Mouse (Mus musculus): ENCODE measurements at regions not wholly inside any gene's neighbourhood (a gene's known extent, or its start where the extent isn't known, plus 50 kb on each side); places are given as distances from the start of the nearest gene placed in this dataset.
A peak's percentile ranks its signal among the peaks of the same experiment; 100 is the strongest.

DNA sequence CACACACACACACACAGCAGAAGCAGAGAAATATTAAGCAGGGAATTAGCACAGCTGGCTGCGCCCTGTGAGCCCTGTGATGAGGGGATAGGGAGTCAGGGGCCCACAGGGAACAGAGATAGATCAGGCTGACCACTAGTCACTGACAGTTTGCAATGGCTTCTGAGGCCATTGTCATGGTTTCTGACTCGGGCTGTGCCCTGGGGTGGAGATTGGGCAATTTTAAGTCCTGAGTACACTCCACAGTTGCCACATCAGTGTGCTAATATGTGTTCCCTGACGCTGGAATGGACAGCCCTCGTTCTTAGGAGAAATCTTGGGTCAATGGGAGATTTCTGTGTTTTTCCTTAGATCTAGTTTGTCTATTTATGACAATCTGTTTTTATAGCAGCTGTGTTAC is 148.3 kb upstream of the Nectin1 start:
- Histone ChIP-seq H3K9ac (ENCODE audit: low read depth, low read length) (no peak overlapping the region), H3K27me3 (ENCODE audit: control insufficient read depth, insufficient read depth, low read length) (no peaks in the 10 kb centered on the region), H3K79me2 (ENCODE audit: control insufficient read depth, insufficient read depth, low read length) (no peaks in the 10 kb centered on the region), H3K4me1 (ENCODE audit: control insufficient read depth, insufficient read depth, low read length) (peaks cover 13% of the 10 kb centered on the region), H3K4me3 (ENCODE audit: insufficient read depth, low read depth, low read length) (no peak overlapping the region), H3K36me3 (ENCODE audit: control insufficient read depth, insufficient read depth, low read length) (no peaks in the 10 kb centered on the region), H3K27ac (replicated peaks; ENCODE audit: insufficient read depth, low read depth, low read length) (peak overlapping the region; percentile 64)
- WGBS: 38% methylated on average over 4 of the region's 4 CpGs
- TF ChIP-seq POLR2A (IDR thresholded peaks at IDR 0.05; ENCODE audit: extremely low read depth, insufficient read depth, low read length): no peak
- no peak for TF ChIP-seq CTCF (IDR thresholded peaks at IDR 0.05; ENCODE audit: low read depth, low read length)
- peak; percentile 90 for DNase-seq (ENCODE audit: extremely low read depth, low read depth, low spot score)

DNA sequence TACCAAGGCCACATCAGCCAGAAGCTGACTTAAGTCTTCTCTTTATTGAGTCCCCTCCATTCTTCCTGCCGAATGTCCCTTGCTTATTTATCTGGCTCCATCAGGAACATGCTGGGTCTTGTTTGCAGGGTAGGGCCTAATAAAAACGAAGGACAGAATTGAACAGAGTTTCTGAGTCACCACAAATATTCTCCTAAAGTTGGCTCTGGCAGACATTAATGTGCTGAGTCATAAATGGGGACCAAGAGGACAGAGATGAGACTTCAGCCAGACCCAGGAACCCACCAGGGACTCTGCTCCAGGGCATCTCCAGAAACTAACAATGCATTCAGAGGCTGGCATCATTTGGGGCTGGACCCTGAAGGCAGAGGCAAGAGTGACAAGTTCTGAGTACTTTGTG is 143.4 kb upstream of the Nectin1 start:
- Histone ChIP-seq H3K27me3 (ENCODE audit: control insufficient read depth, insufficient read depth, low read length) (no peaks in the 10 kb centered on the region), H3K9ac (ENCODE audit: low read depth, low read length) (no peak overlapping the region)
- WGBS: 67% methylated on average over 2 of the region's 2 CpGs

DNA sequence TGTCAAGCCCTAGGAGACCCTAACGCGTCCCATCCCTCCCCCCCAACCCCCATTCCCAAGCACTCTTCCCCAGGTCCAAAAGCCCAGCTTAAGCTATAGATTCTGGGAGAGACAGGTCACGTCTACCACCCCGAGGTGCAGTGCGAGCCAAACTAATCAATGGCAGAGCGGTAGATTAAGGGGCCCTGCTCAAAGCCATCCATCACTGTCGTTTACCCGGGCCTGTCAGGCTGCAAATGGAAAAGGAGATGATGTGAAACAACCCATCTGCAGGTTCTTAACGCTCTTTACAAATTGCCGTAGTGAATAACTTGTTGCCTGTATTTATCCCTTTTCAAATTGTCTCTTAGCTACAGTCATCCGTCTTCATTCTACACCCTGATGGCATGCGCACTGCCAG is 126.2 kb upstream of the Nectin1 start:
- H3K4me1 ChIP-seq (ENCODE audit: control insufficient read depth, insufficient read depth, low read length): 0 out of 2 replicates have a peak, but pooled peaks cover 2% of the 10 kb centered on the region
- H3K36me3 ChIP-seq (ENCODE audit: control insufficient read depth, insufficient read depth, low read length): no peaks in the 10 kb centered on the region
- no peak overlapping the region for H3K9ac ChIP-seq (ENCODE audit: low read depth, low read length)
- TF ChIP-seq POLR2A (IDR thresholded peaks at IDR 0.05; ENCODE audit: extremely low read depth, insufficient read depth, low read length) (no peak), CTCF (IDR thresholded peaks at IDR 0.05; ENCODE audit: low read depth, low read length) (no peak)
- no peaks in the 10 kb centered on the region for H3K27me3 ChIP-seq (ENCODE audit: control insufficient read depth, insufficient read depth, low read length)
- H3K79me2 ChIP-seq (ENCODE audit: control insufficient read depth, insufficient read depth, low read length): no peaks in the 10 kb centered on the region
- WGBS: 60% methylated on average over 12 of the region's 12 CpGs
- DNase-seq (ENCODE audit: extremely low read depth, low read depth, low spot score): no peak
- H3K27ac ChIP-seq (replicated peaks; ENCODE audit: insufficient read depth, low read depth, low read length): no peak overlapping the region
- no peak overlapping the region for H3K4me3 ChIP-seq (ENCODE audit: insufficient read depth, low read depth, low read length)

More for the DNA sequence above, 143.4 kb upstream of the Nectin1 start:
- Histone ChIP-seq H3K27ac (replicated peaks; ENCODE audit: insufficient read depth, low read depth, low read length) (no peak overlapping the region), H3K4me3 (ENCODE audit: insufficient read depth, low read depth, low read length) (no peak overlapping the region), H3K79me2 (ENCODE audit: control insufficient read depth, insufficient read depth, low read length) (no peaks in the 10 kb centered on the region), H3K36me3 (ENCODE audit: control insufficient read depth, insufficient read depth, low read length) (no peaks in the 10 kb centered on the region), H3K4me1 (ENCODE audit: control insufficient read depth, insufficient read depth, low read length) (peaks cover 22% of the 10 kb centered on the region)
- TF ChIP-seq POLR2A (IDR thresholded peaks at IDR 0.05; ENCODE audit: extremely low read depth, insufficient read depth, low read length) (no peak), CTCF (IDR thresholded peaks at IDR 0.05; ENCODE audit: low read depth, low read length) (no peak)
- no peak for DNase-seq (ENCODE audit: extremely low read depth, low read depth, low spot score)

DNA sequence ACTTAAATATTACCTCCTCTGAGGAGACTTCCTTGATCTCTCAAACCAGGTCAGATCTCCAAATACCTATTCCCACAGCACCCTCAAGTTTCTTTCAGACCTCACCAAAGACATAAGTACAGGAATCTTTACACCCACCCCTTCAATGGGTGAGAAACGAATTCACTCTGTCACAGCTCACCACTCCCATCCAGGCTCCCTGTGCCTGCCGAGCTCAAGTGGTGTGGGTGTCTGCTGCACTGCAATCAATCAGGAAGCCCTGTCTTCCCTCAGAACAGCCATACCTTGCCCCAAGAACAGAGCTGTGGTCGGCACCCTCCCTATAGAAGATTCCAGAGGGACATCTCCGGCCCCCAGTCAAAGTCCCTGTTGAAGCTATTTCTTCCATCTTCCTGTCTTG is 116.2 kb upstream of the Nectin1 start:
- Histone ChIP-seq H3K9ac (ENCODE audit: low read depth, low read length) (no peak overlapping the region), H3K27me3 (ENCODE audit: control insufficient read depth, insufficient read depth, low read length) (no peaks in the 10 kb centered on the region), H3K36me3 (ENCODE audit: control insufficient read depth, insufficient read depth, low read length) (no peaks in the 10 kb centered on the region), H3K4me1 (ENCODE audit: control insufficient read depth, insufficient read depth, low read length) (0 out of 2 replicates have a peak, but pooled peaks cover 3% of the 10 kb centered on the region), H3K27ac (replicated peaks; ENCODE audit: insufficient read depth, low read depth, low read length) (no peak overlapping the region), H3K79me2 (ENCODE audit: control insufficient read depth, insufficient read depth, low read length) (no peaks in the 10 kb centered on the region), H3K4me3 (ENCODE audit: insufficient read depth, low read depth, low read length) (no peak overlapping the region)
- 77% methylated on average over 4 of the region's 4 CpGs for WGBS
- TF ChIP-seq CTCF (IDR thresholded peaks at IDR 0.05; ENCODE audit: low read depth, low read length) (no peak), POLR2A (IDR thresholded peaks at IDR 0.05; ENCODE audit: extremely low read depth, insufficient read depth, low read length) (no peak)
- DNase-seq (ENCODE audit: extremely low read depth, low read depth, low spot score): no peak

DNA sequence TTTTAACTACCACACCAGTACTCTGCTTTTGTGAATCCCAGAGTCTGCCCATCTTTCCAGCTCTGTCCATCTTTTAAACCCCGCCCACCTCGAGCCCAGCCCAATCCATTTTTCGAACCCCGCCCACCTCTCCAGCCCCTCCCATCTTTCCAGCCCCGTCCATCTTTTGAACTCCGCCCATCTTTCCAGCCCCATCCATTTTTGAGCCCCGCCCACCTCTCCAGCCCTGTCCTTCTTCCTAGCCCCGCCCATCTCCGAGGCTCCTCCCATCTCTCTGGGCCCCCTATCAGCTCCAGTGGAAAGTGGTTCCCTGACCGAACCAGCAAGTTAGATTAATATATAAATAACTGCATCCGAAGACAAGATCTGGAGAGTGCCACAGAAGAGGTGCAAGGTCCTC is 115.0 kb upstream of the Nectin1 start:
- Histone ChIP-seq H3K27me3 (ENCODE audit: control insufficient read depth, insufficient read depth, low read length) (no peaks in the 10 kb centered on the region), H3K4me3 (ENCODE audit: insufficient read depth, low read depth, low read length) (no peak overlapping the region), H3K27ac (replicated peaks; ENCODE audit: insufficient read depth, low read depth, low read length) (no peak overlapping the region), H3K36me3 (ENCODE audit: control insufficient read depth, insufficient read depth, low read length) (no peaks in the 10 kb centered on the region), H3K9ac (ENCODE audit: low read depth, low read length) (no peak overlapping the region), H3K4me1 (ENCODE audit: control insufficient read depth, insufficient read depth, low read length) (0 out of 2 replicates have a peak, but pooled peaks cover 3% of the 10 kb centered on the region), H3K79me2 (ENCODE audit: control insufficient read depth, insufficient read depth, low read length) (no peaks in the 10 kb centered on the region)
- WGBS: 46% methylated on average over 11 of the region's 11 CpGs
- TF ChIP-seq CTCF (IDR thresholded peaks at IDR 0.05; ENCODE audit: low read depth, low read length) (no peak), POLR2A (IDR thresholded peaks at IDR 0.05; ENCODE audit: extremely low read depth, insufficient read depth, low read length) (no peak)
- no peak for DNase-seq (ENCODE audit: extremely low read depth, low read depth, low spot score)

DNA sequence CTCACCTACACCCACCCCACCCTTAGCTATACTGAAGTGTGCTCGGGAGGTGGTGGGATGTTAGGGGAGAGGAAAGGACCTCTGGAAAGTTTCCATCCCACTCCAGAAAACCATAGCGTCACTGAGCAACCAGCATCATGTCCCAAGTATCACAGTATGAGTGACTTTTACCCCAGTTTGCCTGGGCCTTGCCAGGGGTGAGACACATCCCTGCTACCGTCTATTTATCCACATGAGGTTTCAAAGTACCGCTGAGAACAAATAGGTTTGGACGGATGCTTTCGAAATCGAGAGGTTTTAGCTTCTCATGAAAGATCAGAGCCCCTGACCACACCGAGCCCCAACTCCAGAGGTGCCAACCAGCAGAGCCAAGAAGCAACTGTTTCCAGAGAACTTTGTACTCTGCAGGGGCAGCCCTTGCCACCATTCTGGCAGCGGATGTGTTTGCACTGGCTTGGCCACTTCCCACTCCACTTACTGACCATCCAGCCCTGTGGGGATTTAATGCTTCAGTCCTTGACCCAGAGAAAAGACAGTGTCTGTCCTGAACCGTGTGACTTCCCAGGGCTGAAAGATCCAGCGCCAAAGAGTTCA is 107.3 kb upstream of the Nectin1 start:
- DNase-seq (ENCODE audit: extremely low read depth, low read depth, low spot score): peak; percentile 100
- WGBS: 27% methylated on average over 11 of the region's 11 CpGs

More for the DNA sequence above, 107.3 kb upstream of the Nectin1 start:
- TF ChIP-seq CTCF (IDR thresholded peaks at IDR 0.05; ENCODE audit: low read depth, low read length): no peak
- no peak for TF ChIP-seq POLR2A (IDR thresholded peaks at IDR 0.05; ENCODE audit: extremely low read depth, insufficient read depth, low read length)
- H3K36me3 ChIP-seq (ENCODE audit: control insufficient read depth, insufficient read depth, low read length): no peaks in the 10 kb centered on the region
- no peak overlapping the region for H3K4me3 ChIP-seq (ENCODE audit: insufficient read depth, low read depth, low read length)
- no peak overlapping the region for H3K9ac ChIP-seq (ENCODE audit: low read depth, low read length)
- H3K27me3 ChIP-seq (ENCODE audit: control insufficient read depth, insufficient read depth, low read length): no peaks in the 10 kb centered on the region
- H3K79me2 ChIP-seq (ENCODE audit: control insufficient read depth, insufficient read depth, low read length): no peaks in the 10 kb centered on the region
- H3K27ac ChIP-seq (replicated peaks; ENCODE audit: insufficient read depth, low read depth, low read length): no peak overlapping the region; the same call in 1 of the 2 replicates
- H3K4me1 ChIP-seq (ENCODE audit: control insufficient read depth, insufficient read depth, low read length): peaks cover 15% of the 10 kb centered on the region
